Mouse (Mus musculus): ENCODE results near the gene Obsl1. TPM values are rescaled to one million over a fixed set of nuclear protein-coding genes. Genes with fewer than 3 reads are reported as not detected.

The Obsl1 gene
- polyA plus RNA-seq, 1 experiment from 2014 or later: 137 TPM

GRCm38 (mm10) chr1:75460297-75460696 is 46.0 kb downstream of the Obsl1 start:
- Histone ChIP-seq H3K27me3 (replicated peaks) (peaks cover 39% of the 10 kb centered on the region), H3K27ac (ENCODE audit: poor library complexity, severe bottlenecking) (no peak overlapping the region), H3K4me2 (no peak overlapping the region), H3K4me1 (replicated peaks) (peaks cover 51% of the 10 kb centered on the region), H3K4me3 (no peak overlapping the region), H3K9me3 (replicated peaks) (no peaks in the 10 kb centered on the region), H3K9ac (no peak overlapping the region), H3K36me3 (no peaks in the 10 kb centered on the region)
- WGBS: 44% methylated on average over 7 of the region's 7 CpGs
- no peak for ATAC-seq (ENCODE audit: insufficient number of reproducible peaks, low FRiP score)

GRCm38 (mm10) chr1:75458789-75459684 is 47.2 kb downstream of the Obsl1 start:
- peak overlapping the region; percentile 63 for H3K9ac ChIP-seq
- WGBS: 17% methylated on average over 23 of the region's 23 CpGs
- H3K4me1 ChIP-seq (replicated peaks): peaks cover 42% of the 10 kb centered on the region
- H3K36me3 ChIP-seq: no peaks in the 10 kb centered on the region
- peak overlapping the region; percentile 41 for H3K4me3 ChIP-seq
- peak overlapping the region; percentile 71 for H3K4me2 ChIP-seq
- ATAC-seq (ENCODE audit: insufficient number of reproducible peaks, low FRiP score): no peak
- H3K27me3 ChIP-seq (replicated peaks): peaks cover 45% of the 10 kb centered on the region
- peak overlapping the region; percentile 27 for H3K27ac ChIP-seq (ENCODE audit: poor library complexity, severe bottlenecking)
- no peaks in the 10 kb centered on the region for H3K9me3 ChIP-seq (replicated peaks)

GRCm38 (mm10) chr1:75458025-75458788 is 48.0 kb downstream of the Obsl1 start:
- peak; percentile 62 for ATAC-seq (ENCODE audit: insufficient number of reproducible peaks, low FRiP score)

GRCm38 (mm10) chr1:75457710-75458024 is 48.6 kb downstream of the Obsl1 start:
- peak; percentile 34; the same call in 1 of the 2 replicates for ATAC-seq (ENCODE audit: insufficient number of reproducible peaks, low FRiP score)
- 2% methylated on average over 9 of the region's 10 CpGs for WGBS
- Histone ChIP-seq H3K4me2 (peak overlapping the region; percentile 71), H3K4me3 (no peak overlapping the region), H3K4me1 (replicated peaks) (peaks cover 31% of the 10 kb centered on the region), H3K9me3 (replicated peaks) (no peaks in the 10 kb centered on the region), H3K9ac (0 out of 2 replicates have a peak overlapping the region, but pooled peaks have one; percentile 36), H3K27ac (ENCODE audit: poor library complexity, severe bottlenecking) (no peak overlapping the region), H3K36me3 (no peaks in the 10 kb centered on the region), H3K27me3 (replicated peaks) (peaks cover 59% of the 10 kb centered on the region)

More at GRCm38 (mm10) chr1:75458025-75458788, 48.0 kb downstream of the Obsl1 start:
- 2% methylated on average over 42 of the region's 42 CpGs for WGBS
- Histone ChIP-seq H3K36me3 (no peaks in the 10 kb centered on the region), H3K27ac (ENCODE audit: poor library complexity, severe bottlenecking) (peak overlapping the region; percentile 27), H3K4me3 (peak overlapping the region; percentile 41), H3K4me1 (replicated peaks) (peaks cover 34% of the 10 kb centered on the region), H3K27me3 (replicated peaks) (peaks cover 54% of the 10 kb centered on the region), H3K9ac (peak overlapping the region; percentile 63), H3K9me3 (replicated peaks) (no peaks in the 10 kb centered on the region), H3K4me2 (peak overlapping the region; percentile 71)

GRCm38 (mm10) chr1:75456746-75457564 is 49.3 kb downstream of the Obsl1 start:
- no peak overlapping the region for H3K9ac ChIP-seq
- H3K4me2 ChIP-seq: peak overlapping the region; percentile 71; the same call in 1 of the 2 replicates
- peaks cover 66% of the 10 kb centered on the region for H3K27me3 ChIP-seq (replicated peaks)
- no peak for ATAC-seq (ENCODE audit: insufficient number of reproducible peaks, low FRiP score)
- peaks cover 26% of the 10 kb centered on the region for H3K4me1 ChIP-seq (replicated peaks)
- WGBS: 12% methylated on average over 14 of the region's 14 CpGs
- no peaks in the 10 kb centered on the region for H3K36me3 ChIP-seq
- H3K9me3 ChIP-seq (replicated peaks): no peaks in the 10 kb centered on the region
- no peak overlapping the region for H3K27ac ChIP-seq (ENCODE audit: poor library complexity, severe bottlenecking)
- no peak overlapping the region for H3K4me3 ChIP-seq

GRCm38 (mm10) chr1:75455948-75456347 is 50.3 kb downstream of the Obsl1 start:
- Histone ChIP-seq H3K4me3 (no peak overlapping the region), H3K27me3 (replicated peaks) (peaks cover 74% of the 10 kb centered on the region), H3K9ac (no peak overlapping the region), H3K36me3 (no peaks in the 10 kb centered on the region), H3K4me2 (no peak overlapping the region), H3K27ac (ENCODE audit: poor library complexity, severe bottlenecking) (no peak overlapping the region), H3K4me1 (replicated peaks) (peaks cover 29% of the 10 kb centered on the region), H3K9me3 (replicated peaks) (no peaks in the 10 kb centered on the region)
- ATAC-seq (ENCODE audit: insufficient number of reproducible peaks, low FRiP score): no peak
- 34% methylated on average over 5 of the region's 5 CpGs for WGBS

- Histone ChIP-seq H3K36me3 (no peaks in the 10 kb centered on the region), H3K27ac (ENCODE audit: poor library complexity, severe bottlenecking) (no peak overlapping the region), H3K4me1 (replicated peaks) (peaks cover 34% of the 10 kb centered on the region), H3K9me3 (replicated peaks) (no peaks in the 10 kb centered on the region), H3K9ac (no peak overlapping the region), H3K4me3 (no peak overlapping the region), H3K4me2 (no peak overlapping the region), H3K27me3 (replicated peaks) (peaks cover 79% of the 10 kb centered on the region)
- ATAC-seq (ENCODE audit: insufficient number of reproducible peaks, low FRiP score): no peak
- 58% methylated on average over 3 of the region's 3 CpGs for WGBS
These were observed 50.8 kb downstream of the Obsl1 start for GRCm38 (mm10) chr1:75455433-75455832.

- no peak overlapping the region for H3K4me3 ChIP-seq
- H3K9me3 ChIP-seq (replicated peaks): no peaks in the 10 kb centered on the region
- peaks cover 97% of the 10 kb centered on the region for H3K27me3 ChIP-seq (replicated peaks)
- no peak overlapping the region for H3K9ac ChIP-seq
- no peak for ATAC-seq (ENCODE audit: insufficient number of reproducible peaks, low FRiP score)
- WGBS: 59% methylated on average over 5 of the region's 5 CpGs
- no peaks in the 10 kb centered on the region for H3K36me3 ChIP-seq
- H3K4me1 ChIP-seq (replicated peaks): peaks cover 44% of the 10 kb centered on the region
- no peak overlapping the region for H3K27ac ChIP-seq (ENCODE audit: poor library complexity, severe bottlenecking)
- no peak overlapping the region for H3K4me2 ChIP-seq
These were observed 54.4 kb downstream of the Obsl1 start for GRCm38 (mm10) chr1:75451900-75452299.

GRCm38 (mm10) chr1:75450314-75451005 is 55.8 kb downstream of the Obsl1 start, which contains the start of gene Asic4:
Gene Asic4, plus strand, starts transcription at chr1:75450436.
- H3K4me3 ChIP-seq: peak within 1 kb of the TSS; percentile 36
- no peak within 1 kb of the TSS for H3K27ac ChIP-seq (ENCODE audit: poor library complexity, severe bottlenecking)
- H3K4me1 ChIP-seq (replicated peaks): peaks cover 59% of the 10 kb centered on the region
- 1% methylated on average over 35 of the region's 35 CpGs for WGBS
- H3K9me3 ChIP-seq (replicated peaks): no peaks in the 10 kb centered on the region
- H3K4me2 ChIP-seq: peak within 1 kb of the TSS; percentile 71
- peak within 1 kb of the TSS; percentile 53 for H3K9ac ChIP-seq
- ATAC-seq (ENCODE audit: insufficient number of reproducible peaks, low FRiP score): no peak
- H3K27me3 ChIP-seq (replicated peaks): peaks cover 88% of the 10 kb centered on the region
- no peaks in the 10 kb centered on the region for H3K36me3 ChIP-seq

- Histone ChIP-seq H3K9ac (no peak overlapping the region), H3K4me1 (replicated peaks) (peaks cover 68% of the 10 kb centered on the region), H3K4me3 (0 out of 2 replicates have a peak overlapping the region, but pooled peaks have one; percentile 36), H3K27me3 (replicated peaks) (peaks cover 89% of the 10 kb centered on the region), H3K36me3 (no peaks in the 10 kb centered on the region), H3K4me2 (peak overlapping the region; percentile 71), H3K27ac (ENCODE audit: poor library complexity, severe bottlenecking) (no peak overlapping the region), H3K9me3 (replicated peaks) (no peaks in the 10 kb centered on the region)
- no peak for ATAC-seq (ENCODE audit: insufficient number of reproducible peaks, low FRiP score)
- WGBS: 4% methylated on average over 8 of the region's 8 CpGs
These were observed 56.7 kb downstream of the Obsl1 start for GRCm38 (mm10) chr1:75449377-75450135.
